Mouse (Mus musculus): ENCODE data around the gene Anapc15. TPM values are rescaled to one million over a fixed set of nuclear protein-coding genes. Genes with fewer than 3 reads are reported as not detected.
A peak's percentile ranks its signal among the peaks of the same experiment; 100 is the strongest.

Gene Anapc15
- polyA plus RNA-seq, 1 experiment, result 42.6 TPM

DNA sequence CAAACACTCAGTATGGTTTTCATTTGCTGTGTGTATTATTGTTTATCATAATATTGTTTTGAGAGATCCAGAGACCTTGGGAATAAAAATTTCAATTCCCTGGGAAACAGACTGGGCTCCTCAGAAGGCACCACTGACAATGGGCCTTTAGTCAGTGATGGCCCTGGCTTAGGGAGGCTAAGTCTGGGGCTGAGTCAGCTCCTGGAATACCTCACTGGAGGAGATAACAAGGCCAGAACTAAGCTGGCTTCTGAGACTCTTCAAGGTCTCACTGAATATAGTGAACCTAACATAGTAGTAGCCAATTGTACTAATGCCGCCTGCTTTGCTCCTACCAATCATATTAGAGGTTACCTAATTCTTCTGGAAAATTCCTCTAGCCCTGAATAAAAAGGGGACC is 12.5 kb downstream of the Anapc15 start:
- Histone ChIP-seq H3K4me3 (ENCODE audit: insufficient read depth, low read depth, low read length) (no peak overlapping the region), H3K36me3 (ENCODE audit: control insufficient read depth, insufficient read depth, low read length) (no peaks in the 10 kb centered on the region), H3K27me3 (replicated peaks; ENCODE audit: control insufficient read depth, insufficient read depth, low read length) (no peaks in the 10 kb centered on the region), H3K27ac (ENCODE audit: insufficient read depth, low read depth, low read length) (no peak overlapping the region), H3K4me1 (ENCODE audit: control insufficient read depth, insufficient read depth, low read length) (peaks cover 8% of the 10 kb centered on the region; the same call in 1 of the 2 replicates)
- WGBS, result 100% methylated on average over 1 of the region's 1 CpGs
- no peak for TF ChIP-seq CTCF (conservative IDR thresholded peaks at IDR 0.05; ENCODE audit: insufficient read depth, insufficient read length, low read depth, low read length)
- no peak for TF ChIP-seq POLR2A (IDR thresholded peaks at IDR 0.05; ENCODE audit: low read depth, low read length)
- no peak for DNase-seq

DNA sequence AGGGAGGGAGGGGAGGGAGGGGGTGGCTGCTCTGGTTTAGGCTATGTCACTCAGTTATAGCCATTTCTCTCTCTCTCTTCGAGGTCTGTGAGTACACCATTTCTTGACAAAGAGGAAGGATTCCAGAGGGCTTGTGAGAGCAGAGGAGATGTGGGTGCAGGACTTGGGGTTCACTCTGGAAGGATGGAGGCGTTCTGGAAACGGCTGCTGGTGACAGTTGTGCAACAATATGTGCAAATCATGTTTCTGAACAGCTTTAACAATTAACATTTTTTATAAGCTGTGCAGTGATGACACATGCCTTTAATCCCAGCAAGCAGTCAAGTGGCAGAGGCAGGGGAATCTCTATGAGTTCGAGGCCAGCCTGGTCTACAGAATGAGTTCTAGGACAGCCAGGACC is 17.3 kb downstream of the Anapc15 start:
- no peak for DNase-seq
- TF ChIP-seq POLR2A (IDR thresholded peaks at IDR 0.05; ENCODE audit: low read depth, low read length) (no peak), CTCF (conservative IDR thresholded peaks at IDR 0.05; ENCODE audit: insufficient read depth, insufficient read length, low read depth, low read length) (no peak)
- WGBS, result 69% methylated on average over 4 of the region's 4 CpGs
- Histone ChIP-seq H3K36me3 (ENCODE audit: control insufficient read depth, insufficient read depth, low read length) (no peaks in the 10 kb centered on the region), H3K4me3 (ENCODE audit: insufficient read depth, low read depth, low read length) (no peak overlapping the region), H3K27me3 (replicated peaks; ENCODE audit: control insufficient read depth, insufficient read depth, low read length) (no peaks in the 10 kb centered on the region), H3K27ac (ENCODE audit: insufficient read depth, low read depth, low read length) (no peak overlapping the region), H3K4me1 (ENCODE audit: control insufficient read depth, insufficient read depth, low read length) (peaks cover 4% of the 10 kb centered on the region)

DNA sequence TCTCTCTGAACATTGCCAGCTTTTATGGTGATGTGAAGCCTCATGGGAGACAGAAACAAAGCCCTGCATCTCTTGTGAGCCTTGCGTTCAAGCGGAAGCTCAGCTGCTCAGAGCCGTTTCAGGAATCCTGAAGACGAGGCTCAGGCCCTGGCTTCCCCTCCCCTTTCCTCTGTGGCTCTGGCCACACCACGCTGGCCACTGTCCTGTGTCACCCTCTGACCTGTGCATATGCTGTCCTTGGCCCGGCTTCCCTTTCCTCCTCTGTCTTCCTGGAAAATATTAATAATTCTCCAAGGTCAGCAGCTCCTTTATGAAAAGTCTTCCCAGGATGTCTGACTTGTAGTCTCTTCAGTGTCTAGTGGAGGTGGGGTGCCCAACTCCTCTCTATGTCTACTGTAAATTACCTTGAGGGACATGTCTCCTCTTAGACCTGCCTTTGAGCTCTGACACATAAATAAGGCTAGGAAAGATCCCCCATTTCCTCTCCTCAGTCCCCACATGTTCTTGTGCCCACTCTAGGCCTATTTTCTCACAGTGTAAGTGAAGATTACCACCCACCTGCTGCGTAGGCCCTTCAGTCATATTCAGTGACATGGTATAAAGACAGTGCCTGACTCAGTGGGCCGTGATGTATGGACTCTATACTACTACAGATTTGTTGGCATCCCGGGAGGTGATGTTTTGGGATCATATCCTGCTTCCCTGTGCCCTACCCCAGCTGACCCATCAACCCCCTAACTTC is 19.1 kb downstream of the Anapc15 start:
- H3K4me1 ChIP-seq (ENCODE audit: control insufficient read depth, insufficient read depth, low read length), result peaks cover 4% of the 10 kb centered on the region
- WGBS, result 49% methylated on average over 9 of the region's 9 CpGs
- no peaks in the 10 kb centered on the region for H3K27me3 ChIP-seq (replicated peaks; ENCODE audit: control insufficient read depth, insufficient read depth, low read length)
- TF ChIP-seq CTCF (conservative IDR thresholded peaks at IDR 0.05; ENCODE audit: insufficient read depth, insufficient read length, low read depth, low read length), result no peak
- no peak for TF ChIP-seq POLR2A (IDR thresholded peaks at IDR 0.05; ENCODE audit: low read depth, low read length)
- H3K4me3 ChIP-seq (ENCODE audit: insufficient read depth, low read depth, low read length), result no peak overlapping the region
- peak overlapping the region; percentile 53 for H3K27ac ChIP-seq (ENCODE audit: insufficient read depth, low read depth, low read length)
- no peaks in the 10 kb centered on the region for H3K36me3 ChIP-seq (ENCODE audit: control insufficient read depth, insufficient read depth, low read length)
- peak; percentile 73 for DNase-seq

DNA sequence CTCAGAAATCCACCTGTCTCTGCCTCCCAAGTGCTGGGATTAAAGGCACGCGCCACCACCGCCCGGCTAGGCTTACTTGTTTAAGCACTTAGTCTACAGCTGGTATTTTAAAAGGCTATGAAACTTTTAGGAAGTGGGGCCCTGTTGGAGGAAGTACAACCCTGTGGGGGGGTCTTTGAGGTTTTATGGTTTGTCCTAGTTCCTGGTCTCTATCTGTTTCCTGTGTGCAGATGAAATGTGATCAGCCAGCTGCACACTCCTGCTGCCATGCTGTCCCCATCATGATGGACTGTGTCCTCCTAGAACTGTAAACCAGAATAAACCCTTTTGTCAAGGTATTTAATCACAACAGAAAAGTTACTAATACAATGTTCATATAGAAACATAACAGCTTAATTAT is 20.6 kb downstream of the Anapc15 start:
- TF ChIP-seq POLR2A (IDR thresholded peaks at IDR 0.05; ENCODE audit: low read depth, low read length) (no peak), CTCF (conservative IDR thresholded peaks at IDR 0.05; ENCODE audit: insufficient read depth, insufficient read length, low read depth, low read length) (no peak)
- Histone ChIP-seq H3K4me3 (ENCODE audit: insufficient read depth, low read depth, low read length) (no peak overlapping the region), H3K4me1 (ENCODE audit: control insufficient read depth, insufficient read depth, low read length) (peaks cover 4% of the 10 kb centered on the region), H3K27ac (ENCODE audit: insufficient read depth, low read depth, low read length) (no peak overlapping the region), H3K27me3 (replicated peaks; ENCODE audit: control insufficient read depth, insufficient read depth, low read length) (no peaks in the 10 kb centered on the region), H3K36me3 (ENCODE audit: control insufficient read depth, insufficient read depth, low read length) (no peaks in the 10 kb centered on the region)
- 96% methylated on average over 4 of the region's 4 CpGs for WGBS
- DNase-seq, result no peak

DNA sequence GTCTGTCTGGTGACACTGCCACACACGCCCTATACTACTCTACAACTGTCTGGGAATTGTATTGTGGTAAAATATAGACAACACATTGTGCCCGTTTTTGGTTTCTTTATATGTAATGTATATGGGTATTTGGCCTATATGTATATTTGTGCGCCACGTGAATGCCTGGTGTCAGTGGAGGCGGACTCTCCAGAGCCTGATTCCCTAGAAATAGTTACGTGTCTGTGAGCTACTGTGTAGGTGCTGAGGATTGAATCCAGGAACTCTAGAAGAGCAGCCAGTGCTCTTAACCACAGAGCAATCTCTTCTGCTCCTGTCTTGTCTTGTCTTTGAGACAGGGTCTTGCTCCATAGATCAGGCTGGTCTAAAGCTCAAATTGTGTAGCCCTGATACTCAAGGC is 22.8 kb downstream of the Anapc15 start:
- H3K4me3 ChIP-seq (ENCODE audit: insufficient read depth, low read depth, low read length), result no peak overlapping the region
- peaks cover 4% of the 10 kb centered on the region for H3K4me1 ChIP-seq (ENCODE audit: control insufficient read depth, insufficient read depth, low read length)
- 87% methylated on average over 6 of the region's 6 CpGs for WGBS
- no peak for DNase-seq
- TF ChIP-seq POLR2A (IDR thresholded peaks at IDR 0.05; ENCODE audit: low read depth, low read length) (no peak), CTCF (conservative IDR thresholded peaks at IDR 0.05; ENCODE audit: insufficient read depth, insufficient read length, low read depth, low read length) (no peak)
- H3K27ac ChIP-seq (ENCODE audit: insufficient read depth, low read depth, low read length), result no peak overlapping the region
- H3K36me3 ChIP-seq (ENCODE audit: control insufficient read depth, insufficient read depth, low read length), result no peaks in the 10 kb centered on the region
- no peaks in the 10 kb centered on the region for H3K27me3 ChIP-seq (replicated peaks; ENCODE audit: control insufficient read depth, insufficient read depth, low read length)

DNA sequence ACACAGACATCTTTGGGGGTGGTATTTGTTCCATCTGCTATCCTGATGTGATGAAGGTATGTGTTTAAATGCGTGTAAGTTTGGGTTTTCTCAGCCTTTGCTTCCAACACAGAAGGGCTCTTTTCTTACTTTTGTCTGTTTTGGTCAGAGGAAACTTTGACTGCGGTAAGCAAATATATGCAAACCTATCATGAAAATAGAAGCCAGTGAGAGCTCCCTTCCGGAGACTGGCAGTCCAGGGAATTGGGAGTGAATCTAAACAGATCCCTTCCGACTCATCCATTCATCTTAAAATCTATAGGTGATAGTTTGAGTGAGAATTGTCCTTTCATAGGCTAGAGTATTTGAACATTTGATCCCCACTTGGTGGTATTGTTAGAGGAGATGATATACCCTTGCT is 24.9 kb downstream of the Anapc15 start:
- no peak for DNase-seq
- no peaks in the 10 kb centered on the region for H3K4me1 ChIP-seq (ENCODE audit: control insufficient read depth, insufficient read depth, low read length)
- no peaks in the 10 kb centered on the region for H3K36me3 ChIP-seq (ENCODE audit: control insufficient read depth, insufficient read depth, low read length)
- WGBS, result 89% methylated on average over 4 of the region's 4 CpGs
- no peaks in the 10 kb centered on the region for H3K27me3 ChIP-seq (replicated peaks; ENCODE audit: control insufficient read depth, insufficient read depth, low read length)
- H3K27ac ChIP-seq (ENCODE audit: insufficient read depth, low read depth, low read length), result no peak overlapping the region
- TF ChIP-seq POLR2A (IDR thresholded peaks at IDR 0.05; ENCODE audit: low read depth, low read length), result no peak
- no peak for TF ChIP-seq CTCF (conservative IDR thresholded peaks at IDR 0.05; ENCODE audit: insufficient read depth, insufficient read length, low read depth, low read length)
- H3K4me3 ChIP-seq (ENCODE audit: insufficient read depth, low read depth, low read length), result no peak overlapping the region

DNA sequence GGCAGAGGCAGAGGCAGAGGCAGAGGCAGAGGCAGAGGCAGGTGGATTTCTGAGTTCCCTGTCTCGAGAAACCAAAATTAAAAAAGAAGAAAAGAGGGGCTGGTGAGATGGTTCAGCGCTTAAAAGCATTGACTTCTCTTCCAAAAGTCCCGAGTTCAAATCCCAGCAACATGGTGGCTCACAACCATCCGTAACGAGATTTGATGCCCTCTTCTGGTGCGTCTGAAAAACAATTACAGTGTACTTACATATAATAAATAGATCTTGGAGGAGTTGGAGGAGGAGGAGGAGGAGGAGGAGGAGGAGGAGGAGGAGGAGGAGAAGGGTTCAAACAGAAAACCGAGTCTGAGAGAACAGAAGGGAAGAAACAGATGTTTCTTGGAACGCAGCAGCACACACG is 32.2 kb downstream of the Anapc15 start:
- 30% methylated on average over 9 of the region's 9 CpGs for WGBS
- H3K27ac ChIP-seq (ENCODE audit: insufficient read depth, low read depth, low read length), result peak overlapping the region; percentile 66; the same call in 1 of the 2 replicates

More for the DNA sequence above, 32.2 kb downstream of the Anapc15 start:
- peak overlapping the region; percentile 74 for H3K4me3 ChIP-seq (ENCODE audit: insufficient read depth, low read depth, low read length)
- H3K4me1 ChIP-seq (ENCODE audit: control insufficient read depth, insufficient read depth, low read length), result peaks cover 5% of the 10 kb centered on the region; the same call in 1 of the 2 replicates
- H3K36me3 ChIP-seq (ENCODE audit: control insufficient read depth, insufficient read depth, low read length), result no peaks in the 10 kb centered on the region
- no peak for TF ChIP-seq CTCF (conservative IDR thresholded peaks at IDR 0.05; ENCODE audit: insufficient read depth, insufficient read length, low read depth, low read length)
- TF ChIP-seq POLR2A (IDR thresholded peaks at IDR 0.05; ENCODE audit: low read depth, low read length), result no peak
- DNase-seq, result no peak
- no peaks in the 10 kb centered on the region for H3K27me3 ChIP-seq (replicated peaks; ENCODE audit: control insufficient read depth, insufficient read depth, low read length)

All from kidney, adult 2 months (tissue).